Mouse (Mus musculus) midbrain, postnatal 0 days (tissue): Measurements from ENCODE around the gene Nfat5. TPM values are rescaled to one million over a fixed set of nuclear protein-coding genes. Genes with fewer than 3 reads are reported as not detected.

Experiments
- ATAC-seq: fragments of 200-750 bp; cut with Nextera tagmentation; 2 replicates; pipeline ENCODE4 v1.8.0; 2017; ENCODE audit warnings: moderate number of reproducible peaks, mild to moderate bottlenecking, moderate TSS enrichment, moderate library complexity; ENCODE audit not compliant: low FRiP score
- DNase-seq: peaks from one replicate; pipeline ENCODE4 v3.0.0-alpha.2; 2015; ENCODE audit warnings: low spot score
- H3K27ac ChIP-seq: fragments of 300-500 bp; sonication (generic); 2 replicates; pipeline ENCODE4 v1.5.1; 2014; ENCODE audit warnings: low read depth, mild to moderate bottlenecking, low read length, mixed read lengths
- H3K27me3 ChIP-seq: fragments of 300-500 bp; sonication (generic); 2 replicates; pipeline ENCODE4 v1.6.1; 2014; ENCODE audit warnings: low read length, control low read depth, mixed read lengths; ENCODE audit not compliant: insufficient read depth
- H3K36me3 ChIP-seq: fragments of 300-500 bp; sonication (generic); 2 replicates; pipeline ENCODE4 v1.6.1; 2014; ENCODE audit warnings: low read length, control low read depth, mixed read lengths; ENCODE audit not compliant: insufficient read depth
- H3K4me1 ChIP-seq: fragments of 300-500 bp; sonication (generic); 2 replicates; pipeline ENCODE4 v1.6.1; 2014; ENCODE audit warnings: mild to moderate bottlenecking, control low read depth, antibody characterized with exemption, low read length, mixed read lengths; ENCODE audit not compliant: insufficient read depth
- H3K4me2 ChIP-seq: fragments of 300-500 bp; sonication (generic); 2 replicates; pipeline ENCODE4 v1.6.1; 2014; ENCODE audit warnings: low read depth, mild to moderate bottlenecking, low read length, mixed read lengths; ENCODE audit not compliant: poor library complexity, severe bottlenecking
- H3K4me3 ChIP-seq: fragments of 300-500 bp; sonication (generic); 2 replicates; pipeline ENCODE4 v1.5.1; 2014; ENCODE audit warnings: low read depth, mild to moderate bottlenecking, low read length, moderate library complexity
- H3K9ac ChIP-seq: fragments of 300-500 bp; sonication (generic); replicated peaks from 2 replicates; pipeline ENCODE4 v1.6.1; 2014; ENCODE audit warnings: mild to moderate bottlenecking, low read length, moderate library complexity, mixed read lengths; ENCODE audit not compliant: poor library complexity, severe bottlenecking
- H3K9me3 ChIP-seq: fragments of 300-500 bp; sonication (generic); 2 replicates; pipeline ENCODE4 v1.6.1; 2016; ENCODE audit warnings: low read length, control low read depth
- CTCF ChIP-seq: IDR thresholded peaks from 2 replicates; pipeline ENCODE4 v1.5.1; 2016; ENCODE audit warnings: antibody characterized with exemption, mild to moderate bottlenecking
- WGBS: fragments of 180-500 bp; shearing (Covaris S2); extraction: QIAGEN DNeasy Blood & Tissue Kit; methylation state at CpG from one replicate; pipeline ENCODE4 v1.1.7; 2014; 5-methylcytosine and 5-hydroxymethylcytosine counted together
- polyA plus RNA-seq: library from polyadenylated mRNA; unstranded; fragments of >200 nt; fragmentation: Nextera tagmentation; extraction: Ambion mirVana; gene quantifications from 2 replicates; pipeline ENCODE4 v1.2.1, GENCODE M21; 2015
- total RNA-seq: library from RNA; depleted of rRNA; stranded (reverse); fragments of >200 nt; gene quantifications from 2 replicates; pipeline ENCODE4 v1.2.3, GENCODE M21; 2014

The Nfat5 gene
- total and polyA plus RNA-seq, 2 experiments from 2014 or later, result 6.8 to 20.3 TPM

DNA sequence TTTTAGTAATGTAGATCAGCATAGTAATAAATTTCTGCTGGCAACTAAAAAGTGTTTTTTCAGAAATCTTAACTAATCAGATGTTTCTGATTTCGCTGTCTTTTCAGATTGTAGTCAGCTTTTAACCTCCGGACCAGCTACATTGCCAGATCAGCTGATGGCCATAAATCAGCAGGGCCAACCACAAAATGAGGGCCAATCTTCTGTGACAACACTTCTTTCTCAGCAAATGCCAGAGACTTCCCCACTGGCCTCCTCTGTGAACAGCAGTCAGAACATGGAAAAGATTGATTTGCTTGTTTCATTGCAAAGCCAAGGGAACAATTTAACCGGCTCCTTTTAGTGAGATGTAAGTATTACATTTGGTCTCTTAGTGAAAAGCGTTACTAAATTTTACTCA lies 77.0 kb downstream of the Nfat5 start:
- WGBS, result 93% methylated on average over 4 of the region's 4 CpGs
- Histone ChIP-seq H3K27me3 (no peaks in the 10 kb centered on the region), H3K4me1 (no peaks in the 10 kb centered on the region), H3K36me3 (peaks cover 39% of the 10 kb centered on the region), H3K9me3 (no peaks in the 10 kb centered on the region), H3K9ac (no peak overlapping the region), H3K27ac (no peak overlapping the region), H3K4me3 (no peak overlapping the region), H3K4me2 (no peak overlapping the region)
- DNase-seq (no peak), ATAC-seq (no peak)
- TF ChIP-seq CTCF, result no peak

DNA sequence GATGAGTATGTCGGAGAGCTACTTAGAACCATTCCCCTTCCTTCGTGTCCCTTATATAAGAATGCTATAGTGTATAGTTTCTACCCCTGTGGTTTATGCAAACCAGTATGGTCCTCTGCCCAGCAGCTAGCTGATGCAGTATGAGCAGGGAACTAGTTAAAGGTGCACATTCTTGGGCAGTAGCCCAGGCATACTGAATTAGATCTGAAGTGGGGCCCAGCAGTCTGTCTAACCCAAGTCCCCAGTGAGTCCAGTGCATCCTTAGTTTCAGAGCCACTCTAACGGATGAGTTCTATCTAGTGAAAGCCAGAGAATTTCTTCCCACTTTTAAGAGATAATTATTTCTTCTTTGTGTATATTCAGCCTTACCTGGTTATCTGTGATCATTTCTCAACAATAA lies 84.1 kb downstream of the Nfat5 start:
- WGBS, result 96% methylated on average over 3 of the region's 3 CpGs
- no peak overlapping the region for H3K4me2 ChIP-seq
- H3K27ac ChIP-seq, result no peak overlapping the region
- H3K36me3 ChIP-seq, result peaks cover 11% of the 10 kb centered on the region; the same call in 1 of the 2 replicates
- TF ChIP-seq CTCF, result no peak
- ATAC-seq, result no peak
- DNase-seq, result no peak
- no peaks in the 10 kb centered on the region for H3K4me1 ChIP-seq
- H3K27me3 ChIP-seq, result no peaks in the 10 kb centered on the region
- H3K9ac ChIP-seq, result no peak overlapping the region
- H3K9me3 ChIP-seq, result no peaks in the 10 kb centered on the region
- no peak overlapping the region for H3K4me3 ChIP-seq

DNA sequence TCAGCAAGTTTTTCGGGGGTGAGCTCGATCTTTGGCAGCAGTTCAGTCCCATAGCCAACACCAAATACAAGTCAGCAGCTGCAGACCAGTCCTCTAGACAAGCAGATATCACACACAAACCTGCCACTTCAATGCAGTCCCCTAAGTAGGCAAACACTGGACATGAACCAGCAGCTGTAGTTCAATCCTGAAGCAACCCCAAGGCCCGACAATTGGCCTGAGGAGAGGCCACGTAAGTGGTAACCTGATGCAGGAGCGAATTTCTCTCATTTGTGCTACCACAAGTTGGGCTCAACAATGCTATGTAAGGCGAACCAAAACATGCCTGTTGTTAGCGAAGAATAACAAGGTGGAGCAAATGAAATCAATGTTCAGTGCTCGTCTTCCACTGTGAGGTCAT lies 87.5 kb downstream of the Nfat5 start:
- no peak overlapping the region for H3K4me2 ChIP-seq
- 95% methylated on average over 8 of the region's 8 CpGs for WGBS
- no peak overlapping the region for H3K9ac ChIP-seq
- no peak for ATAC-seq
- DNase-seq, result no peak
- no peak overlapping the region for H3K4me3 ChIP-seq
- no peaks in the 10 kb centered on the region for H3K4me1 ChIP-seq
- no peak overlapping the region for H3K27ac ChIP-seq
- H3K27me3 ChIP-seq, result no peaks in the 10 kb centered on the region
- no peaks in the 10 kb centered on the region for H3K9me3 ChIP-seq
- H3K36me3 ChIP-seq, result peaks cover 11% of the 10 kb centered on the region; the same call in 1 of the 2 replicates
- no peak for TF ChIP-seq CTCF

DNA sequence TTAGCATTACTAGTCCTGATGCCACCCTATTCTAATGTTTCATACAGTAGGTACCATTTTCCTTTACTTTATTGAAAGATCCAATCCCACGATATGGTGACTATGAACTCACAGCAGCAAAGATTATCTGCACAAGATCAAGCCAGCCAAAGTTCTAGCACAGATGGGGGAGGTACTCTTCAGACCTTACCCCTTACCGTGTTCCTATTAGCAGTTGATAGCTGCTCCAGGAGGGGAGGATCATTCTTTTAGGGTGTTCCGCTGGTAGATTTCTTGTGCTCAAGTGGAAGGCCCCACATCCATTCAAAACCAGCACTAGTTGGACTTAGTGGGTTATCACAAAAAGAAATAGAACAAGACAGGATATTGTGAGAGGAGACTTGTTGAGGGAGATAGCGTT lies 88.4 kb downstream of the Nfat5 start:
- Histone ChIP-seq H3K36me3 (peaks cover 11% of the 10 kb centered on the region; the same call in 1 of the 2 replicates), H3K4me1 (no peaks in the 10 kb centered on the region), H3K9ac (no peak overlapping the region), H3K9me3 (no peaks in the 10 kb centered on the region), H3K4me2 (no peak overlapping the region), H3K27ac (no peak overlapping the region), H3K4me3 (no peak overlapping the region), H3K27me3 (no peaks in the 10 kb centered on the region)
- WGBS, result 90% methylated on average over 4 of the region's 4 CpGs
- DNase-seq (no peak), ATAC-seq (no peak)
- TF ChIP-seq CTCF, result no peak

DNA sequence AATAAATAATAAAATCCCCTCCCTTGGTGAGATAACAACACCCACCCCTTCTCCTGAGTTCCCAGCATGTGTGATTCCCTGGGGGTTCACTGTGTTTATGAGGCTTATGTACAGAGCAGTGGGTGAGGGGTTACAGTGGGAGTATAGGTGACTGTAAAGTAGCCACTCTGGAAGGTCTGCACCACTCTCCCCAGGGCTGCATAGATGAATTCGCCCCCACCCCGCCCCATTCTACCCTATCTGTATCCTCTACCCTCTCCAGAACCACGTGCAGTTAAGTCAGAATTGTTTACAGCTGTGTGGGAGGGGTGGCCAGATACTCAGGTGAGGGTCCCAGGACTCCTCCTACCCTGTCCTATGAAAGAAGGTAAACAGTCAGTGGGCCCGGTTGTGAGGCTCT lies 89.6 kb downstream of the Nfat5 start:
- no peak overlapping the region for H3K4me3 ChIP-seq
- H3K36me3 ChIP-seq, result peaks cover 11% of the 10 kb centered on the region; the same call in 1 of the 2 replicates
- no peak for ATAC-seq
- no peaks in the 10 kb centered on the region for H3K4me1 ChIP-seq
- TF ChIP-seq CTCF, result no peak
- H3K9me3 ChIP-seq, result no peaks in the 10 kb centered on the region
- H3K27me3 ChIP-seq, result no peaks in the 10 kb centered on the region
- no peak for DNase-seq
- 79% methylated on average over 4 of the region's 4 CpGs for WGBS
- no peak overlapping the region for H3K4me2 ChIP-seq
- H3K9ac ChIP-seq, result no peak overlapping the region
- H3K27ac ChIP-seq, result no peak overlapping the region

DNA sequence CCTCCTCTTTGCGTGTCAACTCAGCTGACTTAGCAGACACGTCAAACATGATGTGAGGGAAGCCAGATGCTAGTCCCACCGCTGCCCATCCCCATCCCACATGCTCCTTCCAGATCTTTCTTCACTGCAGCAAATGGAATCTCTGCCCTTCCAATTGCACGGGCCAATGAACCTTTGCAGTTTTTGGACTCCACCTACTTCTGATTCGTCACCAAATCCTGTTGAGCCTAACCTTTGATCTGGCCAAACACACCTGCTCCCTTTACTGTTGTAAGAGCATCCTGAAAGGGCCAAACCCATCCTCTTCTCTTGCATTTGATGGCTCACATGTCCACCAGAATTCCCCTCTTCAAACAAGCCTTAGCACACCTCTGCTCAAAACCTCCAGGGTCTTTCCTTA lies 91.4 kb downstream of the Nfat5 start:
- Histone ChIP-seq H3K4me1 (no peaks in the 10 kb centered on the region), H3K4me3 (no peak overlapping the region), H3K27me3 (no peaks in the 10 kb centered on the region), H3K4me2 (no peak overlapping the region), H3K36me3 (no peaks in the 10 kb centered on the region), H3K9ac (no peak overlapping the region), H3K9me3 (no peaks in the 10 kb centered on the region), H3K27ac (no peak overlapping the region)
- no peak for TF ChIP-seq CTCF
- no peak for DNase-seq
- no peak for ATAC-seq
- WGBS, result 60% methylated on average over 5 of the region's 5 CpGs

DNA sequence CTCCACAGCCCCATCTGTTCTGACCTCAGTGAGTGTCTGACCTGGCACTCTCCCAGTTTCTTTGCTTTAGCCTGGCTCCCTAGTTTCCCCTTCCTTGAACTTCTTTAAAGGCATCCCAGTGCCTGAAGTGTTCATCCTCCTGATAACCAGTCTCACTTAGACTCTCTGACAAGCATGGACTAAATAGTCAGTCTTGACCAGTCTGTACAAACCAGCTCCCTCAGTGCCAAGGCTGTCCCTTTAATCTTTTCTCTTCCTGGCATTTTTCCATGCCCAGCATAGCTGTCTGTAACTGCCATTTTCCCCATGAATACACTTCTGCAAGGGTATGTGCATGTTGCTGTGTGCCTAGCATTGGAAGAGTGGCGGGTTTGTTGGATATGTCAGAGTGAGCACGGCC lies 91.8 kb downstream of the Nfat5 start:
- H3K4me2 ChIP-seq, result no peak overlapping the region
- no peak for TF ChIP-seq CTCF
- ATAC-seq (no peak), DNase-seq (no peak)
- no peaks in the 10 kb centered on the region for H3K27me3 ChIP-seq
- WGBS, result 82% methylated on average over 2 of the region's 2 CpGs
- H3K36me3 ChIP-seq, result no peaks in the 10 kb centered on the region
- no peaks in the 10 kb centered on the region for H3K4me1 ChIP-seq
- H3K4me3 ChIP-seq, result no peak overlapping the region
- H3K9me3 ChIP-seq, result no peaks in the 10 kb centered on the region
- H3K9ac ChIP-seq, result no peak overlapping the region
- H3K27ac ChIP-seq, result no peak overlapping the region
